ENCODE assay signal across 13 mouse cellular contexts in the genomic region with DNA sequence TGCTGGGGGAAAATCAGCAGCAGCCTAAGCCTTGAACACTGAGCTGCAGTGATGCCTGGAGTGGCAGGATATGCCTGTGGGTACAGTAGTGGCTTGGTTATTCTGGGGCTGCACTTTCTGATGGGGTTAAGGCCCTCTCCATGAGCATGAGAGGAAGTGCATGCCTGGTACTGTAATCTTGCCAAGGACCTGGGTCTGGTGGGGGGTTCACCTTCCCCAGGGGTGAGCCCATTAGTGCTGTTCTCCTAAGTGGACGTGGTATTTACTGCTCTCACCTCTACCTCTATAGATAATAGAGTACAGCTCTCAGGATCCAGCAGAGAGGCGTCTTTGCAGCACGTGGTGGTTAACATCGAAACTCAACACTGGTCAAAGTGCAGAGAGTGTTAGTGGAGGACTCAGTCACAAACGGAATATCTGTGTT. TPM values are rescaled to one million over a fixed set of nuclear protein-coding genes. Genes with fewer than 3 reads are reported as not detected.
A peak's percentile ranks its signal among the peaks of the same experiment; 100 is the strongest.
DNase-seq lines count a peak whose midpoint lies in the region; ATAC-seq and TF ChIP-seq lines count a peak whose summit lies in the region.
"Had no signal": no experiment of that assay in that cellular context is flagged by ENCODE, and none has a peak within 500 bp of the region (broad histone marks: within the 10 kb centered on the region; RNA-seq: fewer than 3 reads in every experiment).

No protein-coding gene starts in this region.

- ATAC-seq in heart, embryonic 13.5 days (ENCODE audit: extremely low read depth, insufficient number of reproducible peaks, low FRiP score, low TSS enrichment), result no peak
- peak; percentile 77 for ATAC-seq in inflammation-experienced regulatory T-cells, adult 6 months
- peak; percentile 52 for ATAC-seq in megakaryocyte-erythroid progenitor cell, adult 5-6 weeks (replicated peaks; ENCODE audit: low FRiP score, low TSS enrichment, poor library complexity, severe bottlenecking)
- no peak for ATAC-seq in hindbrain, embryonic 14.5 days (ENCODE audit: low FRiP score)
- ATAC-seq: hindbrain, postnatal 0 days had no signal

- peaks cover 23% of the 10 kb centered on the region for H3K4me1 ChIP-seq in heart, embryonic 13.5 days
- no peaks in the 10 kb centered on the region for H3K4me1 ChIP-seq in hindbrain, embryonic 14.5 days (replicated peaks; ENCODE audit: control insufficient read depth, insufficient read depth, low read length)
- H3K4me1 ChIP-seq in midbrain, embryonic 10.5 days, result no peaks in the 10 kb centered on the region; the same call in 1 of the 2 replicates
- H3K4me1 ChIP-seq in cerebellum, adult 2 months (ENCODE audit: control insufficient read depth, insufficient read depth, low read length), result no peaks in the 10 kb centered on the region

- DNase-seq in heart, postnatal 4 days, result no peak
- peak; percentile 72 for DNase-seq in 416B (ENCODE audit: low read depth)
- DNase-seq in hindbrain, embryonic 14.5 days (ENCODE audit: low spot score), result no peak
- DNase-seq in midbrain, embryonic 10.5 days (ENCODE audit: low spot score), result no peak
- no peak for DNase-seq in cerebellum, adult 2 months
- DNase-seq: left cerebral cortex, postnatal 4 days; lung, postnatal 36 days; thymus, postnatal 4 days had no signal

- H3K9me3 ChIP-seq in heart, embryonic 13.5 days, result no peaks in the 10 kb centered on the region
- no peaks in the 10 kb centered on the region for H3K9me3 ChIP-seq in hindbrain, embryonic 14.5 days (ENCODE audit: control insufficient read depth, low read length)
- no peaks in the 10 kb centered on the region for H3K9me3 ChIP-seq in midbrain, embryonic 10.5 days (replicated peaks)

- TF ChIP-seq CTCF in cerebellum, adult 2 months (IDR thresholded peaks at IDR 0.05; ENCODE audit: borderline replicate concordance, insufficient read depth, low read depth, low read length), result no peak

- WGBS in heart, embryonic 13.5 days, result 38% methylated on average over 5 of the region's 5 CpGs
- 82% methylated on average over 5 of the region's 5 CpGs for WGBS in hindbrain, embryonic 14.5 days
- WGBS in midbrain, embryonic 10.5 days, result 75% methylated on average over 5 of the region's 5 CpGs
- WGBS in cerebellum, adult 2 months, result 88% methylated on average over 5 of the region's 5 CpGs

- H3K27me3 ChIP-seq in heart, embryonic 13.5 days (replicated peaks), result no peaks in the 10 kb centered on the region
- no peaks in the 10 kb centered on the region for H3K27me3 ChIP-seq in hindbrain, embryonic 14.5 days (ENCODE audit: control insufficient read depth, insufficient read depth, low read length)
- H3K27me3 ChIP-seq in midbrain, embryonic 10.5 days (ENCODE audit: low read depth, poor library complexity, severe bottlenecking), result no peaks in the 10 kb centered on the region
- H3K27me3 ChIP-seq in cerebellum, adult 2 months (ENCODE audit: control insufficient read depth, insufficient read depth, low read length), result no peaks in the 10 kb centered on the region

- H3K9ac ChIP-seq in heart, embryonic 13.5 days, result no peak overlapping the region
- H3K9ac ChIP-seq in hindbrain, embryonic 14.5 days, result no peak overlapping the region

- peaks cover 18% of the 10 kb centered on the region for H3K36me3 ChIP-seq in heart, embryonic 13.5 days
- H3K36me3 ChIP-seq in hindbrain, embryonic 14.5 days (replicated peaks; ENCODE audit: control insufficient read depth, insufficient read depth), result no peaks in the 10 kb centered on the region
- H3K36me3 ChIP-seq in midbrain, embryonic 10.5 days, result peaks cover 10% of the 10 kb centered on the region; the same call in 1 of the 2 replicates

- peak overlapping the region; percentile 31; the same call in 1 of the 2 replicates for H3K27ac ChIP-seq in heart, embryonic 13.5 days (replicated peaks)
- H3K27ac ChIP-seq in hindbrain, embryonic 14.5 days, result no peak overlapping the region
- no peak overlapping the region for H3K27ac ChIP-seq in midbrain, embryonic 10.5 days (replicated peaks)
- no peak overlapping the region for H3K27ac ChIP-seq in cerebellum, adult 2 months (ENCODE audit: insufficient read depth, low read length)
- H3K27ac ChIP-seq: hindbrain, postnatal 0 days had no signal

- TF ChIP-seq POLR2A in cerebellum, adult 2 months (IDR thresholded peaks at IDR 0.05; ENCODE audit: borderline replicate concordance, insufficient read depth, low read length), result no peak

- H3K4me3 ChIP-seq in heart, embryonic 13.5 days, result no peak overlapping the region
- H3K4me3 ChIP-seq in hindbrain, embryonic 14.5 days (replicated peaks; ENCODE audit: low read length), result no peak overlapping the region
- H3K4me3 ChIP-seq in midbrain, embryonic 10.5 days, result no peak overlapping the region
- H3K4me3 ChIP-seq in cerebellum, adult 2 months (replicated peaks; ENCODE audit: insufficient read depth, low read depth, low read length), result no peak overlapping the region
- H3K4me3 ChIP-seq: myocyte had no signal

- H3K4me2 ChIP-seq in heart, embryonic 13.5 days, result no peak overlapping the region
- no peak overlapping the region for H3K4me2 ChIP-seq in hindbrain, embryonic 14.5 days (replicated peaks)

RNA-seq across cellular contexts. Expression of a gene that starts 16.4 kb away (rescaled TPM):
- polyA plus RNA-seq in heart, embryonic 13.5 days (2015; fragmentation: Nextera tagmentation; extraction: Ambion mirVana), result 43.3 and 63.5 TPM in 2 replicates
- 10 to 100 TPM; 43.1 to 43.9 TPM for total RNA-seq in heart, postnatal 4 days (2021)
- polyA plus RNA-seq in inflammation-experienced regulatory T-cells, adult 6 months (2017; shearing (Covaris generic)), result 100 to 1,000 TPM in 2 of 3 experiments, 10 to 100 TPM in 1; 83.9 to 117 (median 107) TPM
- total RNA-seq in megakaryocyte-erythroid progenitor cell, adult 5-6 weeks (2014; fragmentation: Nextera tagmentation), result 82.0 and 102 TPM in 2 replicates
- 32.2 and 50.5 TPM in 2 replicates for total RNA-seq in megakaryocyte-erythroid progenitor cell, adult 5-6 weeks (2017)
- 33.2 and 39.8 TPM in 2 replicates for polyA plus RNA-seq in hindbrain, embryonic 14.5 days (2014; fragmentation: Nextera tagmentation; extraction: Ambion mirVana)
- 55.5 and 57.4 TPM in 2 replicates for polyA plus RNA-seq in midbrain, embryonic 10.5 days (2016; fragmentation: Nextera tagmentation; extraction: Ambion mirVana)
- polyA plus RNA-seq in cerebellum, adult 2 months (2012; rRNA removed), result 42.8 and 43.5 TPM in 2 replicates

RNA-seq across cellular contexts. Expression of a gene that starts 16.4 kb away (rescaled TPM):
- polyA plus RNA-seq in heart, embryonic 13.5 days (2015; fragmentation: Nextera tagmentation; extraction: Ambion mirVana), result 3.7 and 4.1 TPM in 2 replicates
- total RNA-seq in heart, postnatal 4 days (2021), result 1 to 10 TPM; 4.5 to 4.6 TPM
- 10 to 100 TPM in 2 of 3 experiments, 1 to 10 TPM in 1; 7.6 to 17.4 (median 13.0) TPM for polyA plus RNA-seq in inflammation-experienced regulatory T-cells, adult 6 months (2017; shearing (Covaris generic))
- 21.5 and 29.3 TPM in 2 replicates for total RNA-seq in megakaryocyte-erythroid progenitor cell, adult 5-6 weeks (2014; fragmentation: Nextera tagmentation)
- 27.3 and 33.7 TPM in 2 replicates for total RNA-seq in megakaryocyte-erythroid progenitor cell, adult 5-6 weeks (2017)
- polyA plus RNA-seq in hindbrain, embryonic 14.5 days (2014; fragmentation: Nextera tagmentation; extraction: Ambion mirVana), result 2.3 and 2.6 TPM in 2 replicates
- 4.5 and 4.6 TPM in 2 replicates for polyA plus RNA-seq in midbrain, embryonic 10.5 days (2016; fragmentation: Nextera tagmentation; extraction: Ambion mirVana)
- 4.2 and 4.4 TPM in 2 replicates for polyA plus RNA-seq in cerebellum, adult 2 months (2012; rRNA removed)

Comparison
In these comparisons a context has a peak if more than half of its experiments do, and no peak if none do; other contexts are left out.
1. ATAC-seq: peak in inflammation-experienced regulatory T-cells, adult 6 months (single experiment) and megakaryocyte-erythroid progenitor cell, adult 5-6 weeks (single experiment); none in heart, embryonic 13.5 days (single experiment) and hindbrain, embryonic 14.5 days (single experiment).